Mouse (Mus musculus): ENCODE results near the gene B3gnt9. TPM values are rescaled to one million over a fixed set of nuclear protein-coding genes. Genes with fewer than 3 reads are reported as not detected.
A peak's percentile ranks its signal among the peaks of the same experiment; 100 is the strongest.

B3gnt9 gene
- polyA plus RNA-seq, 1 experiment, result 4.9 TPM

GRCm38 (mm10) chr8:105225272-105225593 is 29.7 kb downstream of the B3gnt9 start:
- no peak for DNase-seq (ENCODE audit: low read depth, low spot score)
- WGBS, result under 1% methylated on average over 27 of the region's 27 CpGs

- DNase-seq (ENCODE audit: low read depth, low spot score), result peak; percentile 79
- WGBS, result 1% methylated on average over 34 of the region's 34 CpGs
Measured at GRCm38 (mm10) chr8:105224413-105225271, 30.3 kb downstream of the B3gnt9 start, which contains the start of gene D230025D16Rik. Gene D230025D16Rik, plus strand, starts transcription at chr8:105225145.

GRCm38 (mm10) chr8:105223850-105224249 is 31.1 kb downstream of the B3gnt9 start:
- WGBS, result 55% methylated on average over 7 of the region's 7 CpGs
- DNase-seq (ENCODE audit: low read depth, low spot score), result no peak

GRCm38 (mm10) chr8:105217926-105218522 is 36.9 kb downstream of the B3gnt9 start:
- DNase-seq (ENCODE audit: low read depth, low spot score), result no peak

GRCm38 (mm10) chr8:105214104-105214503 is 40.8 kb downstream of the B3gnt9 start:
- no peak for DNase-seq (ENCODE audit: low read depth, low spot score)
- 89% methylated on average over 5 of the region's 5 CpGs for WGBS

More at GRCm38 (mm10) chr8:105217926-105218522, 36.9 kb downstream of the B3gnt9 start:
- 76% methylated on average over 5 of the region's 5 CpGs for WGBS

DNA sequence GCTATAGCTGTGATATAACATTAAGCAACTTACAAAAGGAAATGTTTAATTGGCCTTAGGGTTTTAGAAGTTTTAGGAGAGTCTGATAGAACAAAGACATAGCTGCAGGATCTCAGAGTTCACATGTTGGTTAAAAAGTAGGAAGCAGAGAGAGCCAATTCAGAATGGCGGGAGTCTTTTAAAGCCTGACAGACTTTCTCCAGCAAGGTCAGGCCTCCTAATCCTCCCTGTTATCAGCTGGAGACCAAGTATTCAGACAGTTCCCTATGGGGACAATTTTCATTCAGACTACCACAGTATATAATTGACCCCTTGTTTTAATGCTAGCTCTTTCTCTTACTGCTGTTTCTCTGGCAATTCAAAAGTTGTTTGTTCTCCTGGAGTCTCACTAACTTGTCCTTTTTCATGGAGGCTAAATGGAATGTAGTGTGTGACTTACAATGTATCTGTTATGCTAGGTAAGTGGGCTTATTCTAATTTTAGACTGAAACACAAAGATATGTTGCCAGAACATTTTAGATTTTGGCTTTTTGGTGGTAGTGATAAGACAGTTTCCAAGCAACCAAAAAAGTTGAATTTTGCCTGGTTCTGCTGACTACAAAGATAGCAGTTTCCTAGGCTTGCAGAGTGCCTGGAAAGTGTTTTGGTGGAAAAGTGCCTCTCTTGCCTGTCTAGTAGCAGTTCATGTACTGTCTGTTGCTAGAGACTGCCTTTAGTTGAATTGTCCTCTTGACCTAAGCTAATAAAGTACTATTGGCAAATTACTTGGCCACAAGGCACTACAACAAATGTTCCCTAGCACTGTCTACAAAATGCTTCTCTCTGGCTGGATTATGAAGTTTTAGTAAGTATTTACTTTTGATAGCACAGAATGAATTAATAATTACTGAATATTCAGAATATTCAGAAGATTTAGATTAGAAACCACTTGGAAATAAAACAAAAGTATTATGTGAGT is 45.5 kb downstream of the B3gnt9 start:
- 79% methylated on average over 1 of the region's 1 CpGs for WGBS
- no peak for DNase-seq (ENCODE audit: low read depth, low spot score)

DNA sequence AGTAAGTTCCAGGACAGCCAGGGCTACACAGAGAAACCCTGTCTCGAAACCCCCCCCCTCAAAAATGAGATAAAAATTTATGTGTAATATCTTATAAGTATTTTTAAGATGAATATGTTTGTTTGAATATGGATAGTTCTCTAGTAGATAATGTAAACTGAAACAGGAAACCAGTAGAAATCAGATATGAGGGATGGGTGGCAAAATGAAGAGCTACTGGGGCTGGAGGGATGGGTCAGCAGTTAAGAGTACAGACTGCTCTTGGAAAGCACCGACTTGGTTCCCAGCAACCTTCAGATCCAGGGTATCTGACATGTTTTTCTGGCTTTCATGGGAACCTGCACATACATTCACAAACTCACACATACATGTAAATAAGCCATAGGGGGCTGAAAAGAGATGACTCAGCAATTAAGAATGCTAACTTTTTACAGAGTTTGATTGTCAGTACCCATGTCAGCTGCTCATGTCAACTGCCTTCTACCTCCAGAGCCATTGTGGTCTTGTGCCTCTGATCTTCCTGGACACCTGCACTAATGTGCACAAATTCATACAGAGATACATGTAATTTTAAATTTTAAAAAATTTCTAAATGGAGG is 47.2 kb downstream of the B3gnt9 start:
- WGBS, result 95% methylated on average over 2 of the region's 2 CpGs

GRCm38 (mm10) chr8:105206766-105207275 is 48.1 kb downstream of the B3gnt9 start:
- 74% methylated on average over 7 of the region's 7 CpGs for WGBS

More for the DNA sequence above, 47.2 kb downstream of the B3gnt9 start:
- DNase-seq (ENCODE audit: low read depth, low spot score), result no peak

GRCm38 (mm10) chr8:105205748-105206147 is 49.2 kb downstream of the B3gnt9 start:
- no peak for DNase-seq (ENCODE audit: low read depth, low spot score)
- WGBS, result 84% methylated on average over 1 of the region's 1 CpGs

More at GRCm38 (mm10) chr8:105206766-105207275, 48.1 kb downstream of the B3gnt9 start:
- no peak for DNase-seq (ENCODE audit: low read depth, low spot score)

Other genes starting within 250 kb of the B3gnt9 start
- gene Ces3a, start 206.6 kb downstream of the B3gnt9 start, polyA plus RNA-seq (2012; rRNA removed), result 0.21 TPM in 1 of 2 replicates, not detected in the other
- gene Ces3b, start 171.4 kb downstream of the B3gnt9 start, polyA plus RNA-seq (2012; rRNA removed), result not detected in 2 replicates
- gene Ces4a, start 123.4 kb downstream of the B3gnt9 start, polyA plus RNA-seq (2012; rRNA removed), result not detected in 2 replicates
- 7.0 and 8.1 TPM in 2 replicates for gene Cbfb, start 84.5 kb downstream of the B3gnt9 start, polyA plus RNA-seq (2012; rRNA removed)
- 13.0 and 14.5 TPM in 2 replicates for gene D230025D16Rik, start 30.0 kb downstream of the B3gnt9 start, polyA plus RNA-seq (2012; rRNA removed)
- 57.4 and 64.0 TPM in 2 replicates for gene Tradd, start 9.5 kb upstream of the B3gnt9 start, polyA plus RNA-seq (2012; rRNA removed)
- gene Fbxl8, start 9.5 kb upstream of the B3gnt9 start, polyA plus RNA-seq (2012; rRNA removed), result 16.3 and 16.9 TPM in 2 replicates
- gene Hsf4, start 14.6 kb upstream of the B3gnt9 start, polyA plus RNA-seq (2012; rRNA removed), result 0.74 and 1.2 TPM in 2 replicates
- 0.82 and 0.88 TPM in 2 replicates for gene Nol3, start 21.0 kb upstream of the B3gnt9 start, polyA plus RNA-seq (2012; rRNA removed)
- gene 4931428F04Rik, start 34.7 kb upstream of the B3gnt9 start, polyA plus RNA-seq (2012; rRNA removed), result 1.7 and 2.0 TPM in 2 replicates
- gene Exoc3l, start 40.9 kb upstream of the B3gnt9 start, polyA plus RNA-seq (2012; rRNA removed), result 1.6 and 2.5 TPM in 2 replicates
- 147 and 149 TPM in 2 replicates for gene E2f4, start 42.5 kb upstream of the B3gnt9 start, polyA plus RNA-seq (2012; rRNA removed)
- gene Elmo3, start 50.4 kb upstream of the B3gnt9 start, polyA plus RNA-seq (2012; rRNA removed), result 65.9 and 82.0 TPM in 2 replicates
- gene Lrrc29, start 71.1 kb upstream of the B3gnt9 start, polyA plus RNA-seq (2012; rRNA removed), result 4.6 and 5.8 TPM in 2 replicates
- gene Tmem208, start 71.2 kb upstream of the B3gnt9 start, polyA plus RNA-seq (2012; rRNA removed), result 120 and 134 TPM in 2 replicates
- 20.1 and 28.9 TPM in 2 replicates for gene Fhod1, start 92.8 kb upstream of the B3gnt9 start, polyA plus RNA-seq (2012; rRNA removed)
- 2.7 and 4.0 TPM in 2 replicates for gene Slc9a5, start 93.7 kb upstream of the B3gnt9 start, polyA plus RNA-seq (2012; rRNA removed)
- gene Plekhg4, start 118.1 kb upstream of the B3gnt9 start, polyA plus RNA-seq (2012; rRNA removed), result 0.52 and 0.73 TPM in 2 replicates
- 0.07 TPM in 1 of 2 replicates, not detected in the other for gene Kctd19, start 158.3 kb upstream of the B3gnt9 start, polyA plus RNA-seq (2012; rRNA removed)
- 0.12 and 0.25 TPM in 2 replicates for gene Lrrc36, start 158.4 kb upstream of the B3gnt9 start, polyA plus RNA-seq (2012; rRNA removed)
- 73.9 and 101 TPM in 2 replicates for gene Tppp3, start 216.4 kb upstream of the B3gnt9 start, polyA plus RNA-seq (2012; rRNA removed)
- gene Zdhhc1, start 241.7 kb upstream of the B3gnt9 start, polyA plus RNA-seq (2012; rRNA removed), result 15.0 and 16.3 TPM in 2 replicates

Data from large intestine, adult 2 months (tissue).